Mouse (Mus musculus) heart, embryonic 14.5 days (tissue): ENCODE data around the gene Tusc1. TPM values are rescaled to one million over a fixed set of nuclear protein-coding genes. Genes with fewer than 3 reads are reported as not detected.

Source experiments
- ATAC-seq: fragments of 200-750 bp; cut with Nextera tagmentation; 2 replicates; pipeline ENCODE4 v1.8.0; 2017; ENCODE audit warnings: low read depth, moderate TSS enrichment; ENCODE audit not compliant: insufficient number of reproducible peaks, insufficient read depth, low FRiP score
- H3K27ac ChIP-seq, 2 experiments: fragments of 200-500 bp in 1 of 2; fragments of 300-500 bp in 1 of 2; sonication (generic) in 1 of 2; replicated peaks in 1 of 2; 2 replicates each; pipeline ENCODE4 v1.5.1; 2012 to 2014; ENCODE audit warnings: low read depth in 2 of 2, low read length in 2 of 2, control low read depth in 1 of 2, mild to moderate bottlenecking in 1 of 2, mixed read lengths in 1 of 2; ENCODE audit not compliant: control insufficient read depth in 1 of 2, insufficient read depth in 1 of 2
- H3K27me3 ChIP-seq: fragments of 300-500 bp; sonication (generic); 2 replicates; pipeline ENCODE4 v1.6.1; 2014; ENCODE audit warnings: mild to moderate bottlenecking, low read length, control low read depth; ENCODE audit not compliant: control insufficient read depth, insufficient read depth
- H3K36me3 ChIP-seq: fragments of 300-500 bp; sonication (generic); 2 replicates; pipeline ENCODE4 v1.6.1; 2014; ENCODE audit warnings: mild to moderate bottlenecking, control low read depth, low read length, mixed read lengths; ENCODE audit not compliant: control insufficient read depth, insufficient read depth
- H3K4me1 ChIP-seq, 2 experiments: fragments of 200-500 bp in 1 of 2; fragments of 300-500 bp in 1 of 2; sonication (generic) in 1 of 2; 2 replicates each; pipeline ENCODE4 v1.6.1; 2012 to 2014; ENCODE audit warnings: low read length in 2 of 2, control low read depth in 1 of 2, mixed read lengths in 1 of 2; ENCODE audit not compliant: control insufficient read depth in 2 of 2, insufficient read depth in 2 of 2
- H3K4me2 ChIP-seq: fragments of 300-500 bp; sonication (generic); 2 replicates; pipeline ENCODE4 v1.6.1; 2014; ENCODE audit warnings: mild to moderate bottlenecking, low read length
- H3K4me3 ChIP-seq, 2 experiments: fragments of 200-500 bp in 1 of 2; fragments of 300-500 bp in 1 of 2; sonication (generic) in 1 of 2; 2 replicates each; pipeline ENCODE4 v1.5.1; 2012 to 2014; ENCODE audit warnings: low read length in 2 of 2, mild to moderate bottlenecking in 2 of 2, control low read depth in 1 of 2, low read depth in 1 of 2, moderate library complexity in 1 of 2; ENCODE audit not compliant: control insufficient read depth in 1 of 2, insufficient read depth in 1 of 2
- H3K9ac ChIP-seq: fragments of 300-500 bp; sonication (generic); 2 replicates; pipeline ENCODE4 v1.6.1; 2014; ENCODE audit warnings: mild to moderate bottlenecking, low read length
- H3K9me3 ChIP-seq: fragments of 300-500 bp; sonication (generic); 2 replicates; pipeline ENCODE4 v1.6.1; 2016; ENCODE audit warnings: low read length, control low read depth; ENCODE audit not compliant: control insufficient read depth
- WGBS: fragments of 180-500 bp; shearing (Covaris S2); extraction: QIAGEN DNeasy Blood & Tissue Kit; methylation state at CpG from one replicate; pipeline ENCODE4 v1.1.7; 2014; 5-methylcytosine and 5-hydroxymethylcytosine counted together
- polyA plus RNA-seq: library from polyadenylated mRNA; unstranded; fragments of >200 nt; fragmentation: Nextera tagmentation; extraction: Ambion mirVana; gene quantifications from 2 replicates; pipeline ENCODE4 v1.2.1, GENCODE M21; 2014

The Tusc1 gene
- polyA plus RNA-seq: 5.1 and 7.6 TPM in 2 replicates

DNA sequence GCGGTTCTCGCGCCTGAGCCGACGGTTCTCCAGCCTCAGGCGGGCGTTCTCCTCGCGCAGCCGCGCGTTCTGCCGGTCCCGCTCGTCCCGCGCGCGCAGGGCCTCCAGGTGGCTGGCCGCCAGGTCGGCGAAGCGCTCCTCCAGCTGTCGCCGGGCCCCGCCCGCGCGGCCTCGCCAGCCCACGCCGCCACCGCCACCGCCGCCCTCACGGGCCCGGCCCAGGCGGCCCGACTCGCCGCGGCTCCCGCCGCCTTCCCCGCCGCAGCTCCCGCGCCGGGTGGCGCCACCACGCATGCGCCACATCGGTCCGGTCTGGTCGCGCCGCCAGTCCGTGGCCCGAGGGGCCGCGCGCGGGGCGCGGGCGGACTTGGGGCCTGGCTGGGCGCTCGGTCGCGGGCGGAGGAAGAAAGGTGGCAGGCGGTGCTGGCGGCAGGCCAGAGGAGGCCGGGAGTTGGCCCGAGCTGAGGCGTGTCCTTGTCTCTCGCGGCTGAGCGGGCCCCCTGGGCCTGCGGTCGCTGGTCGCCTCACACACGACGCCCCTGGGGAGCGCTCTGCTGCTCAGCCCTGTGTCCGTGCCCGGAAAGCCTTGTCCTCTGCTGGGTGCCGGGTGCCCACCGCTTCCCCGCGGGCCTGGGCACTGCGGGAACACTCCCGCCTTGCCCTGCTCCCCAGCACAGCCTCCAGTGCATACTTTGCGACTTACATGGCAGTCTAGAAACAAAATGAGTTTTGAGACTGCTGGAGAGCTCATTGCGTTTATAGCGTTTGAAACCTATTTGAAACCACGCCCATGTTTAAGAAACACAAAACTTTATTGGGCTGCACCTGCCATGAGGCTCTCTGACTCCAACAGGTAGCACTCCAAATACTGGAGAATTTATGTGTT lies at the start of gene Tusc1:
Tusc1 (minus strand) TSS at position 394 of the 886 bp plus-strand sequence.
- WGBS: under 1% methylated on average over 71 of the region's 97 CpGs
- Histone ChIP-seq H3K9ac (peak within 1 kb of the TSS; percentile 92), H3K27me3 (no peaks in the 10 kb centered on the region), H3K4me1 (peaks cover 0 to 7% of the 10 kb centered on the region in 2 experiments; a peak in 1 of 4 replicates), H3K4me2 (peak within 1 kb of the TSS; percentile 96), H3K4me3 (peak within 1 kb of the TSS; percentile 69 to 76), H3K36me3 (no peaks in the 10 kb centered on the region), H3K9me3 (no peaks in the 10 kb centered on the region), H3K27ac (peak within 1 kb of the TSS; percentile 83 to 94)
- ATAC-seq: peak; percentile 87

DNA sequence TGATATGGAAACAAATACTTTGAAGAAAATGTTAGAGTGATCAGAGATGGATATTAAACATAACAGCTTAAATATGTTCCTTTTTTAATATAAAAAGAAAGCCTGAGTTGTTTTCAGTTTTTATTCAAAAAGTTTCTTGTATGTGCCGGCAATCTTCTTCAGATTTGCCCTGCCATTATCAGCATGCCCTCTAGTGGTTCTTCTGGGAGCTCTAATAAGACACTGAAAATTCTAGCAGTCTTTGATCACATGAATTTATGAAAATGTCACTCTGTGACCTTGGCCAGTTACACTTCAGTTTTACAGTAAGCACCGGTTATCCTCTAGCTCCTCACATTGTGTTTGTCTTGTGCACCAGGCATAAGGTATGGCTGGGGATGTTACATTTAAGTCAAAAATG lies 17.6 kb upstream of the Tusc1 start:
- no peak overlapping the region for H3K9ac ChIP-seq
- H3K36me3 ChIP-seq: no peaks in the 10 kb centered on the region
- no peak for ATAC-seq
- H3K4me3 ChIP-seq: no peak overlapping the region
- WGBS: 60% methylated on average over 2 of the region's 2 CpGs
- H3K27ac ChIP-seq: no peak overlapping the region
- H3K4me2 ChIP-seq: no peak overlapping the region
- no peaks in the 10 kb centered on the region for H3K27me3 ChIP-seq
- no peaks in the 10 kb centered on the region for H3K9me3 ChIP-seq
- no peaks in the 10 kb centered on the region for H3K4me1 ChIP-seq

DNA sequence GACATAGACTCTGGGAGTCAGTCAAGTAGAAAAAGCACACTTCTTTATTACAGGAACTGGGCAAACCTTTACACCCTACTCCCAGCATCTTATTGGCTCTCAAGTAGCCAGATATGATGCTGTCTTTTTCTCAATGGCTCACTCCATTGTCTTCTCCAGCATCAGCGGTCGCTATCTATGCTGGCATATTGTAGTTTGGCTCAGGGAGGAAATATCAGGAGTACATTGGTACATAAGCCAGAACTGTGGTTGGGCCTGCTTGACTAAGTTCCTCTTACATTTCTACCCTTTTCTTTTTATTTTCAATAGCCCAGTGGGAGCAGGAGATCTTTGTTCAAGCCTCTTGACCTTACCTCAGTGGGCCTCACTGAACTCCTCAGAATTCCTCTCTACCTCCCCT lies 9.0 kb upstream of the Tusc1 start:
- no peak for ATAC-seq
- Histone ChIP-seq H3K4me2 (no peak overlapping the region), H3K4me3 (no peak overlapping the region), H3K27ac (no peak overlapping the region), H3K9ac (no peak overlapping the region), H3K36me3 (no peaks in the 10 kb centered on the region), H3K9me3 (no peaks in the 10 kb centered on the region), H3K27me3 (no peaks in the 10 kb centered on the region), H3K4me1 (no peaks in the 10 kb centered on the region)
- 84% methylated on average over 2 of the region's 2 CpGs for WGBS

DNA sequence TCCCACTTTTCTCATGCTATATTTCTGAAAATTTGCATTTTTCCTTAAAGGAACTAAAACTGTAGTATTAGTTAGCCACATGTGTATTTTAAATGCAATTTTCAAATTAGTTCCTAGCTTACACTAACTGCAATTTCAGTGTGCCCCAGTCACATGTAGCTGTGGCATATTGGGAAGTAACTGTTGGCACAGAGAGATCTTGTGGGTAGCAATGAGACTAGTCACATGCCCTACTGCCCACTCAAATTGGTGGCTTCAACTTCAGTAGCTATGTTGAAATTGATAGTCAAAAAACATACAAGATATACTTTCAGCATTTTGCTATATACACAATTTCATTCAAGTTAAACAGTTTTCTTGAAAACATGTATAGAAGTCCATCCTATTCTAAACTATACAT lies 6.3 kb upstream of the Tusc1 start:
- no peaks in the 10 kb centered on the region for H3K9me3 ChIP-seq
- H3K36me3 ChIP-seq: no peaks in the 10 kb centered on the region
- no peak overlapping the region for H3K27ac ChIP-seq
- no peaks in the 10 kb centered on the region for H3K4me1 ChIP-seq
- no peak overlapping the region for H3K4me2 ChIP-seq
- no peak overlapping the region for H3K9ac ChIP-seq
- H3K4me3 ChIP-seq: no peak overlapping the region
- ATAC-seq: no peak
- H3K27me3 ChIP-seq: no peaks in the 10 kb centered on the region

DNA sequence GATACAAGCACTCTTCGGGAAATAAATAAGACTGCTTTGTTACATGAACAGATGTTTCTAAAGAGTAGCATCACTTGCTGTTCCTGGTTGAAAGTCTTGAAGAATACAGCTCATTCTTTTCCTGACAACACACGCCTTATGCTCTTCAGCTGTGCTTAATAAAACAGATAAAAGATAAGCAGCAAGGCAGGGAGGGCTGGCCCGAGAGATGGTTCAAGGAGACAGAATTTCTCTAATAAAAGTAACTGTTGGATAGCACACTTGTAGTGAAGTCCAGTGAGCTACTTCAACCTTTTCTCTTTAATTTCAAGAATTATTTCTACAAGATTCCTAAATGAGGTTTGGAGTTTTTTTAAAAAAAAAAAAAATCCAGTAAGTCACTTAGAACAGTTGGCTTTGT lies 2.7 kb upstream of the Tusc1 start:
- H3K9ac ChIP-seq: no peak overlapping the region
- no peak overlapping the region for H3K4me3 ChIP-seq
- no peak overlapping the region for H3K27ac ChIP-seq
- H3K36me3 ChIP-seq: no peaks in the 10 kb centered on the region
- H3K4me1 ChIP-seq: peaks cover 0 to 7% of the 10 kb centered on the region in 2 experiments; a peak in 1 of 4 replicates
- H3K9me3 ChIP-seq: no peaks in the 10 kb centered on the region
- no peaks in the 10 kb centered on the region for H3K27me3 ChIP-seq
- 58% methylated on average over 3 of the region's 3 CpGs for WGBS
- H3K4me2 ChIP-seq: no peak overlapping the region
- ATAC-seq: no peak

DNA sequence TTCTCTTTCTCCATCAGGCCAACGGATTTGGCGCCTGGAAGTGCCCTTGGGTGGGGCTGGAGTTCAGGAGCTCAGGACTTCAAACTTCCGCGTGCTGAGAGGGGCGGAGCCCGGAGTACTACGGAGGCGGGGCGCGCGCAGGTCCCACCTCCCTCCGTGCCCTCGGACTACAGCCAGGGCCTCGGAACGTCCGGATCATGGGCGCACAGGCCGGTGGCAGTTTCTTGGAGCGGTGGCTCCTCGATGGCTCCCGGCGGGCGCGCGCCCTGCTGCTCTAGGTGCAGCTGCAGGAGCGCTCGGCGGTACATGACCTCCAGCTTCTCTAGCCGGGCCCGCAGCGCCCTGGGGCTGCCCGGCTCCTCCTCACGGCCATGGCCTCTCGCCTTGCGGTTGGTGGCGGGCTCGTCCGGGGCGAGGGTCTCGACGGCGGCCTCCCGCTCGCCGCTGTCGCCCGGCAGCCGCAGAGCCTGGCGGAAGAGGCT lies 634 bp downstream of the Tusc1 start:
- Histone ChIP-seq H3K9ac (peak overlapping the region; percentile 92), H3K36me3 (no peaks in the 10 kb centered on the region), H3K27me3 (no peaks in the 10 kb centered on the region), H3K27ac (peak overlapping the region; percentile 83 to 94), H3K4me2 (peak overlapping the region; percentile 96), H3K9me3 (no peaks in the 10 kb centered on the region), H3K4me1 (peaks cover 0 to 7% of the 10 kb centered on the region in 2 experiments; a peak in 1 of 4 replicates), H3K4me3 (peak overlapping the region; percentile 69 to 76)
- WGBS: under 1% methylated on average over 46 of the region's 49 CpGs
- ATAC-seq: peak; percentile 88

DNA sequence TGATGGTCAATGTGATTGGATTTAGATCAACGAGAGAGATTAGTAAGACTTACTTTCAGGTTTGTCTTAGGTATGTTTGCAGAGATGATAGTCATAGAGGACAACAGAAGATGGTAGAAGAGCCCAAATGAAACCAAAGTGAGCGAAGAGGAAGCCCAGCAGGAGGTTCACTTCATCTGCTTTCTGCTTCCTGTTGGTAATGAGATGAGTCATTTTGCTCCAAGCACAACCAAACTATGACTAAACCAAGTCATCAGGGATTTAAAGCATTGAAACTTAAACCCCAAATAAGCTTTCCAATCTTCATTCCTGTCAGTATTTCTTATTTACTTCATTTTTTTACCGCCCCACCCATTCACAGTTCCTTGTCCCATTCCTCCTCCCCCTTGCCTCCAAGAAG lies 27.8 kb downstream of the Tusc1 start:
- Histone ChIP-seq H3K9me3 (no peaks in the 10 kb centered on the region), H3K27ac (no peak overlapping the region), H3K27me3 (no peaks in the 10 kb centered on the region), H3K4me1 (no peaks in the 10 kb centered on the region), H3K4me3 (no peak overlapping the region), H3K36me3 (no peaks in the 10 kb centered on the region), H3K9ac (no peak overlapping the region), H3K4me2 (no peak overlapping the region)
- ATAC-seq: no peak
- WGBS: 82% methylated on average over 3 of the region's 3 CpGs
